Mouse (Mus musculus) small intestine, adult 2 months (tissue): ENCODE results near the gene Etv5.

ENCODE experiments used
- CTCF ChIP-seq: fragments of 200-500 bp; IDR thresholded peaks from 2 replicates; pipeline ENCODE4 v1.5.1; 2012; ENCODE audit warnings: low read depth, mild to moderate bottlenecking, control low read depth, inconsistent platforms, low read length, moderate library complexity, mixed read lengths; ENCODE audit not compliant: insufficient replicate concordance, insufficient read length; ENCODE audit errors: extremely low read depth
- POLR2A ChIP-seq: fragments of 200-500 bp; IDR thresholded peaks from 2 replicates; pipeline ENCODE4 v1.6.1; 2012; ENCODE audit warnings: low read depth, mild to moderate bottlenecking, control low read depth, inconsistent platforms, low read length, moderate library complexity

DNA sequence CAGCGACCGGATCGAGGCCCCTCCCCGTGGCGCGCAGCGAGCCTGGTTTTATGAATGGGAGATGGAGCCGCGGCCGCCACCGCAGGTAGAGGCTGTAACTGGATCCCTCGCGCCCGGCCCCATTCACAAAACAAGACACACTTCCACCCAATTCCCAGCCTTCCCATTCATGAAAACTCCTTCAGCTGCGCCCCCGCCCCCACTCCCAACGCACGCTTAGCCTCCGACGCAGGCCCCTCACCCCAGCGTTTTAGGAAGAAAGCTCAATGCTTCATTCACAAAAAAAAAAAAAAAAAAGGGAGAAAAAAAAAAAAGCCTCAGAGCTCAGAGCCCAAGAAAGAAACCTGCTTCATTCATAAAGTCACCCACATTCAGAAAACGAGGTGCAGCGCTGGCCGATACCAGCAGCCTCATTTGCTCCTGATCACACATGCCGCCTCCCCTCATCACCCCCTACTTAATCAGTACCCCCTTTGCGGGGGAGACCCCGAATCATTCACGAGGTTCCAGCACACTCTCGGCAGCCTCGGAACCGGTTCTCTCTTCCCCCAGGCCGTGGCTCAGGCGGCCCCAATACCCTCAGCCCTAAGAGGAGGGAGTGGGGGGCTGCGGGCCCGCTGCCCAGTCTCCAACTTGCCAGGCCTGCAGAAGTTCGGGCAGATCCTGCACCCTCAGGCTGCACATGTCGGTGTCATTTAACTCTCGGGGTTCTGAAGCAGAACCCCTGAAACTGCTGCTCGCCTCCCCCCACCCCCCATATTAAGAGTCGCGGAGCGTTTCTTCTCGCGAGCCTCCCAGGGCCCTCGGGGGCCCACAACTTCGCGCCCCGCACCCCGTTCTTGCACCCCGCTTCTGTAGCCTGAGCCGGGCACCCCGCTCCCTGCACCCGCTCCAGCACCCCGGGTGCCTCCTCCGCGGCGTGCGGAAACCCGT, 812 bp downstream of the Etv5 start:
- TF ChIP-seq CTCF (no peak), POLR2A (no peak)
